Mouse (Mus musculus): ENCODE data around the gene Cand2.

DNA sequence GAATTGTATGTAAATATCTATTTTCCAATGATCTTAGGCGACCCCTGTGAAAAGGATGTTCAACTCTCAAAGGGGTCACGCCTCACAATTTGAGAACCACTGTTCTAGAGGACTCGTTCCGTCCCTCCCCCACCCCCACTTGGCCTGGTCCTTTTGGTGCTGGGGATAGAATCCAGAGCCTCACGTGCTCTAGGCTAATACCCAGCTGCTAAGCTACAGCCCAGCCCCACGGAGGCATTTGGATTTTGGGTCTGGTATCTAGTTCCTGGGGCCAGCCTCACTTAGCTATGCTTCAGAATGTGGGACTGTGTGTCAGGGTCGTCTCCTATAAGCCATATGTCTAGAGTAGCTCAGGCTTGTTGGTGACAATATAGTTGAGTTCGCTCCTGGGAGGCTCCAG, 37.3 kb downstream of the Cand2 start:
- TF ChIP-seq CTCF (IDR thresholded peaks at IDR 0.05; ENCODE audit: borderline replicate concordance, insufficient read depth, low read depth, low read length) (no peak), POLR2A (IDR thresholded peaks at IDR 0.05; ENCODE audit: borderline replicate concordance, insufficient read depth, low read length) (no peak)

Data from cerebellum, adult 2 months (tissue).